Mouse (Mus musculus) lung, adult 2 months (tissue): ENCODE results near the gene Adamts9.

Experiments
- CTCF ChIP-seq: fragments of 200-500 bp; IDR thresholded peaks from 2 replicates; pipeline ENCODE4 v1.5.1; 2011; ENCODE audit warnings: mild to moderate bottlenecking, low read length, control low read depth; ENCODE audit not compliant: insufficient read depth
- POLR2A ChIP-seq: fragments of 200-500 bp; IDR thresholded peaks from 2 replicates; pipeline ENCODE4 v1.6.1; 2011; ENCODE audit warnings: low read depth, mild to moderate bottlenecking, control low read depth, low read length, borderline replicate concordance; ENCODE audit errors: extremely low read depth

GRCm38 (mm10) chr6:92891535-92891934 lies 51.8 kb downstream of the Adamts9 start:
- TF ChIP-seq CTCF (no peak), POLR2A (no peak)
